Mouse (Mus musculus) hematopoietic stem cell, adult 5-6 weeks (primary cell): ENCODE results near the gene Ankrd10. TPM values are rescaled to one million over a fixed set of nuclear protein-coding genes. Genes with fewer than 3 reads are reported as not detected.
"Not testable (repeated sequence)": the region's sequence is repeated elsewhere in the genome, so short reads cannot be mapped to it uniquely, and the experiment has no call there.

Source experiments
- ATAC-seq, 2 experiments: fragments of 125-278 bp in 1 of 2; replicated peaks in 1 of 2; 2 replicates each; pipeline ENCODE4 v1.8.0; 2016 to 2017; ENCODE audit warnings: inconsistent platforms in 2 of 2, mild to moderate bottlenecking in 2 of 2, moderate number of reproducible peaks in 2 of 2, low read depth in 1 of 2, moderate TSS enrichment in 1 of 2; ENCODE audit not compliant: low FRiP score in 2 of 2, poor library complexity in 2 of 2, severe bottlenecking in 2 of 2, insufficient read depth in 1 of 2, low TSS enrichment in 1 of 2
- total RNA-seq: library from RNA; stranded (forward); fragments of 172-1452, 232-1000 nt; gene quantifications from 2 replicates; pipeline ENCODE4 v1.2.3, GENCODE M21; 2017

The Ankrd10 gene
- total RNA-seq = 111 and 131 TPM in 2 replicates

DNA sequence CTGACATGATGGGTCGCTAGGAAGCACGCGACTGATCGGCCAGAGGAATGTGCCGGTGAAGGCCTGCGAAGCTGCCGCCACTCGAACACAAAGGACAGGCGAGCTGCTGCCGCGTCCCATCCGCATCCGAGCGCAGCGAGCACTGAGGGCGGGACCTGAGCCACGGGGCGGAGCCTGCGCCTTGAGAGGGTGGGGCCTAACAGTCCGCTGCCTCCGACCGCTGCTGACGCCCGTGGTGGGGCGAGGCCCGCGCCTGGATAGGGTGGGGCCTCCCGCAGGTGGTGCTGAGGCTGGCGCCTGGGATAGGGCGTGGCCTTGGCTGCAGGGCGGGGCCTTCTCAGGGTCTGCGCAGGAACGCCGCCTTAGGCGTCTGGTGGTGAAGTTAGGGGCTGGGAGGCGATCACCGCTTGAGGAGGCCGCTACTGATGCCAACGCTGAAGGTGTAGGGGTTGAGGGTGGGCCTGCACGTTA, at the start of gene Ankrd10:
TSS of gene Ankrd10 (minus strand) at position 147 of the 471 bp plus-strand sequence.
- ATAC-seq = peak; percentile 85

DNA sequence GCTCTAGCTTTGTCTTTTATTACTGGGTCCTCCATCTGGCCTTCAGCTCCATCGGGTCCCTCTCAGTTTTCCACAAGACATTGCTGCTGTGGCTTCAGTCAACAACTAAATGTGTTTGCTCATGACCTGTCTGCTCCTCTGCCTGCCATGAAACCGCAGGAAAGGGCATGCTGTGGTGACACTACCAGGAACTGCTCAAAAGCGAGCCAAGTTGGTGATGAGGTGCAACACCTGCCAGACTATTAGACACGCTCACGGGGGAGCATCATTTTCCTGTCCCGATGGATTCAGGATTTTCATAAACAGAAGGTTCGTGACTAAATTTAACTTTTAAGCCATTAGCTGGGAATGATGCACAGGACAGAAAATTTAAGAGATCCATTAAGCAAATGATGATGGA, 49.0 kb upstream of the Ankrd10 start:
- no peak for ATAC-seq

DNA sequence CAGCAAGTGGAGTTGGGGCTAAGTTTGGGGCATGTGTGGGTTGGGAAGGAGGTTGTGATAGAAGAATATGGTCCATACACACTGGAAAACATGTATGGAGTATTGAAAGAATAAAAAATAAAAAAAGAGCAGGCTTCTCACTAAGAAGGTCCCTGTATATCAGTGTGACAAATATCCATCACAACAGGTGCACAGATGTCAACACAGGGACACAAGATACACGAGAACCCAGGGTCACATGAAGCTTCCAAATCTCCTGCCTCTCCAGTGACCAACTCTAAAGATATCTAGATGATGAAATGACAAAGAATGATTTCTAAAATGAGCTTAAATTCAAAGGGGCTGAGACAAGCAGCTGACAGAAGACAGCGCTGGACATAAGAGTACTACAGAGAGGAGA, 32.8 kb upstream of the Ankrd10 start:
- ATAC-seq = no peak

DNA sequence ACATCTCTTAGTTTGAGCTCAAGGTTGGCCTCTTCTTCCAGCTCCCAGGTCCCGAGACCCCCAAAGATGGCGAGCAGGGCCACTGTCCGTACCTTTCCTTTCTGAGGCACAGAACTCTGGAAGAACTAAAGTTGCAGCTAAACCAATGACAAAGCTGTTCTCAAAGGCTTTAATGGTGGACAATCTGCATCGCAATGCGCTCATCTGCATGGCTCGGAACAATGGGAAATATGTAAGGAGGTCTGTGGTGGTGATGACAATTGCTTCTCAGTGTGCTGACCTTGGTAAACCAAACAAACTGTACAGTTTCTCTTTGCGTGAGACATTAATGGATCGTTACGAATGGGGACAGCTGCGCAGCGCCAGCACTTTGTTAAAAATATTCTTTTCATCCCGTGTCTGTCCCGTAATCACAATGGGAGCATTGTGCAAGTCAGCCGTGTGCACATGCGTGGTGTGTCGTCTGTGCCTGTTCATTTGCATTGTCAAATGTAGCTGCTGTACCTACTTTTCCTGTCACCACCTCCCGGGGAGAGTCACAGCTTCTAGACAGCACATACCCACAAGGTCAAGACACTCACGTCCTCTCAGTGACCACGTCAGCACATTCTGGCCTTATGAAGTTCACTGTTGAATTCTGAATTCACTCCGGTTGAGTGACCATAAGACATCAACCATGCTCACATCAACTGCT, 30.6 kb upstream of the Ankrd10 start:
- ATAC-seq = not testable (repeated sequence)

DNA sequence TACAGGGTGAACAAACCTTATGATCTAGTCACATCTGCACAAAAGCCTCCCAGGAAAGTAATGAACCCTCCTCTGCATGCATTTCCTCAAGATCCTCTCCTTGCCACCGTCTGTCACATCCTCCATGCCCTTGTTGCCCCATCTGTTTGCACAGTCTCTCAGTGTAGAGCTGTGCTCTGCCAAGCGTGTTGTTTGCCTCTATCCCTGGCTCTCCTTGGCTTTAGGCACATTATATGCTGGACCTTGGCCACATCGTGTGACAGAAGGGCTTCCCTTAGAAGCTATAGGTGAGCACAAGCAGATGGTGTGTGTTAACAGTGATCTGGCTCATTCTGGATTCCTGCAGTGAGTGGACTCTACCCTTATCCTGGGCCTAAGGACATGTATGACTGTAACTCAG, 26.4 kb upstream of the Ankrd10 start:
- ATAC-seq = no peak

DNA sequence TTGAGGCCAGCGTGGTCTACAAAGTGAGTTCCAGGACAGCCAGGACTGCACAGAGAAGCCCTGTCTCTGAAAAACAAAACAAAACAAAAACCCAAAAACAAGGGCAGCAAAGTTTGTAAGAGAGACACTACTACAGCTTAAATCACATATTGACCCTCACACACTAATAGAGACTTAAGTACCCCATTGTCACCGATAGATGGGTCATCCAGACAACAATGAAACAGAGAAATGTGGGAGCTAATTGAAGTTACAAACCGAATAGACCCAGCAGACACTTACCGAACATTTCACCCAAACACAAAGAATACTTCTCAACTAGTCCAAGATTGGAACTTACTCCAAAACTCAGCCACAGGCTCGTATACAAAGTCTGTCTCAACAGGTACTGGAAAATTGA, 14.5 kb upstream of the Ankrd10 start:
- ATAC-seq = no peak

DNA sequence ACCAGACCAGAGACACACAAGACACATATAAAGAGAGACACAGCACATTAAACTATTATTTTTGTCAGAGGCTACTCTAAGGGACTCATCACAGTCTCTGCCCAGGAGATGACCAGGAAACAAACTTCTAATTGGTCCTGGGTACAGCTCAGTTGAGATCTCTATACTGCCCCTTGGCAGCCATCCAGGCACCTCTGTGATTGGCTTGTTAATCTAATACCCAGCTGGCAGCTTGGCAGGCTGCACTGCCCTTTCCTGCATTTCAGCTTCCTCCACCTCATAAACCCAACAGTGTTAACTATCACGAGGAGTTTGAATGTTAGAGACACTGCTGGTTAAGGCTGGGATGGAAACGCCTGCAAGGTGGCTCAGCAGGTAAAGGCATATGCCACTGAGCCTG, 7.6 kb upstream of the Ankrd10 start:
- no peak for ATAC-seq

DNA sequence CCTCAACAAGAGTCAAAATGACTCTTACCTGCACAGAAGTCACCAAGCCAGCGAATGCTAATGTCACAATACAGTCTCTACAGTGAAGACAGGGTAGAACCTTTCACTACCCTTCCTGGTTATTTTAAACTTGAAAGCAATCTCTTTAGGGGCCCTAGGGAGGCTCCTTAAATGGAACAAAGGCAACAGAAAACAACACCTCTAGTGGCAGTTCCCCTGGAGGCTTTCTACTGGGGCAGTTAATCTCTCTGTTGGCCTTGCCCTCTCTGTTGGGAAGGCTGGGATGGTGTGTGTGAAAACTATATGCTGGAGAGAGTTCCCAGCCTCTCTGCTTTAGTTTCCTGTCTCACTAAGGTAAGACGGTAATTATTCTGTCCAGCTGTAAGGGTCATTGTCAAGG, 5.0 kb upstream of the Ankrd10 start:
- no peak for ATAC-seq

DNA sequence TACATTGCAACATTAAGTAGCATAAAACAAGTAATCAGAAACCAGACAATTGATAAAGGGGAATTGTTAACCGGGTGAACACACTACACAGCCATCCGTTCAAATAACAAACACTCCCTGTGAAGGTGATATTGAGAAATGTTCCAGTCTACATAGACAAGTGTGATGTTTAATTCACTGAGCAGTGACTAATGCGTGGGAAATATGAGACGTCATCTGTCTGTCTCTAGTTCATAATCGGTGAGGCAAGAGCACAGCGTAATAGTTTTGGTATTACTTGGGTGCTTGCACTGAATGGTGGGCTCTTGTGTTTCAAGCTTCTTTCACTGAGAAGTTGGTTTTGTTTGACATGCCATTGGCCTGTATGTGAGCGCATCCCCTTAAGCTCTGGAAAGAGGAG, 2.0 kb upstream of the Ankrd10 start:
- ATAC-seq = no peak

DNA sequence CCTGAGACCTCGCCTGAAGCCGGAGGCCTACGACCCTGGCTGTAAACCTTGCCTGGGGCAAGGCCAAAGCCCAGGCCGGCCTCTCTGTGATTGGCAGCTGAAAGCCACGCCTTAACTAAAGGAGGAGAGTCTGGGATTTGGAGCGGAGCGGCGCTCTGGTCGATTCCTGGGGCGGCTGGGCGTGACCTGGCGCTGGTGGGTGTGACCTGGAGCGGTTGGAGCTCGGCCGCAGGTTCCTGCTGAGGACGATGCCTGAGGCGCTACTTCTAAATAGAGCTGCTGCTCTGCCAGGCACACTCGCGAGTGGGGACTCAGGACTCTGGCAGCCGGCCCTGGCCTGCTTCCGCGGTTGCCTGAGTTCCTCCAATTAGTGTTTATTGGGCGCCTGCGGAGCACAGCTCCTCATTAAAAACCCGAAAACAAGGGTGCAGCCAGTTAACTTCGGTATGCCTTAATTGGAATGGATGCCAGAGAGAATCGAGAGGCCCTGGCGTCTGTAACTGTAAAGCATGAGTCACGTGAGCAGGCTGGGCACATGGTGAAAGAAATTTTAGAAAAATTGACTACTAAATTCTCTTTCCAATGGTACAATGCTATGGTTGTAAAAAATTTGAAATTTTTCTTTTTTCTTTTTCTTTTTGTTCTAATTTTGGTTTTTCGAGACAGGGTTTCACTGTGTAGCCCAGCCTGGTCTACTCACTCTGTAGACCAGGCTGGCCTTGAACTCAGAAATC, 934 bp upstream of the Ankrd10 start:
- peak; percentile 83 to 89 for ATAC-seq

DNA sequence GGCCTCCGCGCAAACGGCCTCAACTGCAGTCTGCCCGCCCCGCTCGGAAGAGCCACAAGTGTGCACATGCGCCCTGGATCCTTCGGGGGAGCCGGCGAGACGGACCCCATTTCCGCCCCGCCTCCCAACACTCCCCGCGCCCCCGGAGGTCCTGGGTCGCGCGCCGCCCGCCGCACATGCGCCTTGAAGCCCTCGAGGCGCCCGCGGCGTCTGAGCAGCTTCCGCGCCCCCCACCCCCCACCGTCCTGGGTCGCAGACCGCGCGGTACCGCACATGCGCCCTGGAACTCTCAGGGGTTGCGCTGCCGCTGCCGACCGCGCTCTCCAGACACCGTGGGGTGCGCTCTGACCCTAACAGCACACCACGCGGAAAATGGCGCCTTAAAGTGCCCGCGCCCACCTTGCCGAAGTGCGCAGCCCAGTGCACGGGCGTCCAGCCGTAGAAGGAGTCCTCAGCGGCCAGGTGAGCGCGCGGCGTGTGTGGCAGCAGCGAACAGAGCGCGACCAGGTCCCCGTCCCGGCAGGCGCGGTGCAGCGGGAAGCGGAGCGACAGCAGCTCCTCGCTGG, 462 bp downstream of the Ankrd10 start:
- peak; percentile 23 to 34; a peak in 3 of 4 replicates for ATAC-seq

DNA sequence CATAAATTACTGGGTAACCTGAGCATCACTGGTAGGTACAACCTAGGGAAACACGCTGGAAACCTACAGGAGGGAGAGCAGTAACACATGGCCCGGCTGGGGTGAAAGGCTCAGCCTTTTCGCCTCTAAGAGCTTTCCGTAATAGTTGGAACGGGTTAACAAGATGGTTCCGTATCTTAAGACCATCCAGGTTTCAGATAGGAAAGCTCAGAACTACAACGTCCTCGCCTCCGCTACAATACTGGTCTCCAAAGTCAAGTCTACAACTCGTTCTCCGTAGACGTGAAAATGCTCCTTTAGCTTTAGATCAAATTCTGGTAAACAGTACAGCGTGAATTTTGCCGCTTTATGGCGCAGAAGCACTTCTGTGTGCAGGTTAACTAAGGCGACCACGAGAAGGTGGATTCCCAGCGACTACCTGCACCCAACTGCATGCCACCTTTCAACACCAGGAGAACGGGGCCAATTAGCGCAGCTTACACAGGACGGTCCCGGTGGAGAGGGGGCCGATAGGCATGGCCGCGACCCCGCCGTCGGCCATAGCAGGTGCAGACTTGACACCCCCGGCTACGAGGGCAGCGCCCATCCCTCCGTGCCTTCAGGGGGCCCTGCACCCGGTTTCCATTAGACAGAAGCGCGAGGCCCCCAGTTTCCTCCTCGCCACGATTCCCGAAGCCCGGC, 1.1 kb downstream of the Ankrd10 start:
- 0 out of 4 replicates have a peak, but pooled peaks of 1 of the 2 experiments have one; percentile 2 for ATAC-seq

DNA sequence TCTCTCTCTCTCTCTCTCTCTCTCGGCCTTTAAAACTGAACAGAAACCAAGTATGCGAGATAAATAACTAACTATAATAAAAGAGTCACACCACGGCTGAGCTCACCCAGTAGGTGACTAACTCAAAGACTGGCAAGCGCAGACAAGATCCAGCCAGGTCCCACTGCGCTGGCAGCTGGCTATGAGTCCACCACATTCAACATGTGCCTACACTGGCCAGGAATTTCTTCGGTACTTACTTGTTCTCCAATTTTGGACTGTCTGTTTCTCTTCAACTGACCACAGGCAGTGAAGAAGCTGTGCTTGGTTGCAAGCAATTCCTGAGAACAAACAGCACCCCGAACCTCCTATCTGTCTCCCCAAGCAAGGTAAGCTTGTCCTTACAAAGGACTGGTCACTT, 2.1 kb downstream of the Ankrd10 start:
- no peak for ATAC-seq

DNA sequence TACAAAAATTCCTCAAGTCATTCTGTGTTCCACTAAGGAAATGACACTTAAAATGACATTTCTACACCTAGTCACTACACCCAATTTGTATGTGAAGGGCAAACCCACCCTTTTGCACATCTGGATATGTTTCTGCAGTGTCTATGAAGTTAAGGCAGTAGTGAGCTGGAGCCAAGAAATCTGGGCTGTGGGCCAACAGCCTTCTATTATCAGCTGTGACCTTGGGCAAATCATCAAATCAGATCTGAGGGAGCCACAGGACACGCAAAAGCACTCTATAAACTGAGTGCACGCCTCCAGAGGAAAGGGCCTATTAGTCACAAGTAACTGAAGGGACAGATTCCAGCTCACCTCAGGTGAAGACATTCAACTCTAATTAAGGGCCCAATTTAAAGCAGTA, 3.2 kb downstream of the Ankrd10 start:
- ATAC-seq = no peak

DNA sequence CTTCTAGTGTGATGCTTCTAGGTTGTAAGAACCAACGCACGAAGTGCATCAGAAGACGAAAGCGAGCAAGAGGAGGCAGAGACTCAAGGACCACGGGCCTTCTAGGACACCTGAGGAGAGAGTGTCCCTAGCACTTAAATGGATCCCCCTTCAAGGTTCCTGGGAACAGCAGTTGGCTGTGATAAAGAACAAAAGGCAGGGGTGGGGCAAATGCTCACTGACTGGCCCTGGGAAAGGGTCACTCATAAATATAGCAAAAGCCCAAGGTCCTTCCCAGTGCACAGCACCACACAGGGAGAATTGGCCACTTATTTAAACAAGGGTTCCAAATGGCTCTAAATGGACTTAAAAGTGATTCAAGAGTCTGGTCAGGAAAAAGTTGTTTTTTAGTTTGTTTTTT, 6.4 kb downstream of the Ankrd10 start:
- ATAC-seq = no peak

DNA sequence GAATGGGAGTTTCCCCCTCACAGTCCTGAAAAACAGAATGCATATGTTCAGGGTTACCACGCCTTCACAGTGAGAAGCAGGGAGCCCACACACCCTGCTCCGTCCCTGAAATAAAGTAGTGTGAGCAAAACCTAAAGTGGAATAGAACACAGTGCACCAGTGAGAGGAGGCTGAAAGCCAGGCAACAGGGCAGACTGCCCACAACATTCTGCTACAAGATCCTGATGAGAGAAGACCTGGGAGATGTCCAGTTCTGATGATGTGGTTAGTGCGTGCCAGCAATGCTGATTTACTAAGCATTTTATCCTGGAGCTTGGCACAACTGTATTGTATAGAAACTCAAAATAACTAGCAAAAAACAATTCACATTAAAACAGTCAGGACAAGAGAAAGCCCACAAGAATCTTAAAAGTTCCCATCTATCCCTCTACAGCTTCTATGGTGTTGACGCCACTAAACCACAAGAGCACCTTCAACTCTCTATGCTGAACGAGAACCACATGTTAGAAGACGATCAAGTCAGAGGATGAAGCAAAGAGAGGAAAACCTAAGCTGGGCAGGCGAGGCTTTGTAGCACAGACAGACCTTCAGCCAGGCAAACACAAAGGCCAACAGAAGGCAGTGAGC, 6.9 kb downstream of the Ankrd10 start:
- ATAC-seq = no peak

DNA sequence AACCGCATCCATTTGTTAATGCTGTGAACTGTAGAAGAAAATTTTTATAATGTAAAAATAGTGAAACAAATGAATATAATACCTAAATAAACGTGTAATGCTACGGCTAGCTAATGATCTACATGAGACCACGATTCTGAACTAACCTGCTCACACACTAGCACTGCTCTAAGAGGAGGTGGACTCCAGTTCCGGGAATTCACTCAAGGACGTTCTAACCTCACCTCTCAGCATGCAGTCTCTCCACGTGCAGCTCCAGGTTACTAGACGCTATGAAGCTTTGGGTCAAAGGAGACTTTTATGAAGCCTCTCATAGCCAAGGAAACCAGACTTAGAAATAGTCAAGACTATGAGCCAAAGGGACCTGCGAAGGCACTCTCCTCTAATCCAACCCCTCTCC, 7.8 kb downstream of the Ankrd10 start:
- ATAC-seq = no peak

DNA sequence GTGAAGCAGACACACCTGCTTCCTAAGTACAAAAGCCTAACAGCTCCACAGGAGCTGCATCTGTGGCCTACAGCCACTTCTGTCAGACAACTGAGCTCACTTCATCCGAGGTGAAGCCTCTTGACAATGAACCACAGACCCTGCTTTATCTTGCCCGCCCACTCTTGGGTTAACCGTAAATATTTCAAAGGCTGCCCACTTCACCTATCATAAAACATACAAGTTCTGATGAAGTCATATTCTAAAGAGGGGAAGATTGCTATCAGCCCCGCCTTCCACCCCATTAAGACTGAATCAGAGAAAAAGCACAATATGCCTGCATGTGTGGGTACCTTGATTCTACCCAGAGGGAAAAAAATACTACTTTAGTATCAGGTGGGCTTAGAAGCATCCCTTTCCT, 10.5 kb downstream of the Ankrd10 start:
- no peak for ATAC-seq
